Mouse (Mus musculus): ENCODE measurements around the gene Creg2. TPM values are rescaled to one million over a fixed set of nuclear protein-coding genes. Genes with fewer than 3 reads are reported as not detected.

Creg2 gene
- polyA plus RNA-seq, 1 experiment from 2014 or later, result 0.05 TPM

DNA sequence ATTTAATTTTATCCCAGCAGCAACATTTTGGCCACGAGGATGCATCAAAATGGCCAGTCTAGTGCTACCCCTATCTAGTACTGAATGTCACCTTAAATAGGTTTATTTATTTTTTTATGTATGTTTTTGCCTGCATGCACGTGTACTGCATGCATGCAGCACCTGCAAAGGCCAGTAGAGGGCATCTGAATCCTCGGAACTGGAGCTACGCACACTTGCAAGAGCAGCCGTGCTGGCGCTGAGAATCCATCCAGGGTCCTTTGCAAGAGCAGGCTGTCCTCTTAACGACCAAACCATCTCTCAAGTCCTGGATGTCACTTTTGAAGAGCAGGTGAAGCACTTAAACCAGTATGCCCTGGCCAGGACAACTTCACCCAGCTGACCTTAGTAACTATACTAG lies 9.6 kb downstream of the Creg2 start:
- peak; percentile 16; the same call in 1 of the 2 replicates for TF ChIP-seq CTCF (IDR thresholded peaks at IDR 0.05; ENCODE audit: low read depth)
- 83% methylated on average over 7 of the region's 7 CpGs for WGBS
- Histone ChIP-seq H3K4me1 (ENCODE audit: insufficient read depth) (no peaks in the 10 kb centered on the region), H3K27ac (ENCODE audit: low read depth) (no peak overlapping the region), H3K9me3 (ENCODE audit: low read depth, low read length) (no peaks in the 10 kb centered on the region), H3K27me3 (ENCODE audit: insufficient read depth, low read length) (no peaks in the 10 kb centered on the region), H3K36me3 (ENCODE audit: insufficient read depth) (no peaks in the 10 kb centered on the region), H3K4me2 (no peak overlapping the region), H3K4me3 (ENCODE audit: low read depth, low read length) (no peak overlapping the region), H3K9ac (no peak overlapping the region)
- ATAC-seq (ENCODE audit: insufficient read depth), result no peak
- DNase-seq, result no peak

DNA sequence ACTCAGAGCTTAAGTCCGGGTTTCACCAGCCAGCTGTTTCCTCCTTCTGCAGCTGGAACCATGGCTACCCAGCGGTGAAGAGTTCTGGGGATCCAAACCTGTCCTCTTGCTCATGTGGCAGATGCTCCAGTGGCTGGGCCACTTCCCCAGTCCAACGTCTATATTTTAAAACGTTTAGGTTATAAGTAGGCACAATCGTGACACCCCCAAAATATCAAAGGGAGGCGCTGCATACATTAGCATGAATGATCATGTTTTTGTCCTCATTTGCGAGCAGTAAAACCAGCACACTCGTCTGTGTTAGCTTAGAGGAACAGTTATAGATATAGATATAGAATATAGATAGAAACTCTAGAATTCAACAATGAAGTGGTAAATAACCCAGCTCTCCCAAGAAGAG lies 14.1 kb downstream of the Creg2 start:
- H3K4me3 ChIP-seq (ENCODE audit: low read depth, low read length), result no peak overlapping the region
- H3K27me3 ChIP-seq (ENCODE audit: insufficient read depth, low read length), result no peaks in the 10 kb centered on the region
- no peaks in the 10 kb centered on the region for H3K36me3 ChIP-seq (ENCODE audit: insufficient read depth)
- TF ChIP-seq CTCF (IDR thresholded peaks at IDR 0.05; ENCODE audit: low read depth), result no peak
- no peak overlapping the region for H3K27ac ChIP-seq (ENCODE audit: low read depth)
- DNase-seq, result no peak
- no peaks in the 10 kb centered on the region for H3K4me1 ChIP-seq (ENCODE audit: insufficient read depth)
- H3K9me3 ChIP-seq (ENCODE audit: low read depth, low read length), result no peaks in the 10 kb centered on the region
- WGBS, result 52% methylated on average over 8 of the region's 8 CpGs
- ATAC-seq (ENCODE audit: insufficient read depth), result no peak
- no peak overlapping the region for H3K9ac ChIP-seq
- H3K4me2 ChIP-seq, result no peak overlapping the region

- TF ChIP-seq CTCF (IDR thresholded peaks at IDR 0.05; ENCODE audit: low read depth), result no peak
- no peak overlapping the region for H3K27ac ChIP-seq (ENCODE audit: low read depth)
- no peak overlapping the region for H3K4me2 ChIP-seq
- no peaks in the 10 kb centered on the region for H3K36me3 ChIP-seq (ENCODE audit: insufficient read depth)
- no peak overlapping the region for H3K4me3 ChIP-seq (ENCODE audit: low read depth, low read length)
- no peaks in the 10 kb centered on the region for H3K27me3 ChIP-seq (ENCODE audit: insufficient read depth, low read length)
- ATAC-seq (ENCODE audit: insufficient read depth), result peak; percentile 54; the same call in 1 of the 2 replicates
- 4% methylated on average over 5 of the region's 5 CpGs for WGBS
- H3K9me3 ChIP-seq (ENCODE audit: low read depth, low read length), result no peaks in the 10 kb centered on the region
- no peak overlapping the region for H3K9ac ChIP-seq
- DNase-seq, result peak; percentile 33
- H3K4me1 ChIP-seq (ENCODE audit: insufficient read depth), result no peaks in the 10 kb centered on the region
Measured at GRCm38 (mm10) chr1:39636660-39637059, 14.6 kb downstream of the Creg2 start.

DNA sequence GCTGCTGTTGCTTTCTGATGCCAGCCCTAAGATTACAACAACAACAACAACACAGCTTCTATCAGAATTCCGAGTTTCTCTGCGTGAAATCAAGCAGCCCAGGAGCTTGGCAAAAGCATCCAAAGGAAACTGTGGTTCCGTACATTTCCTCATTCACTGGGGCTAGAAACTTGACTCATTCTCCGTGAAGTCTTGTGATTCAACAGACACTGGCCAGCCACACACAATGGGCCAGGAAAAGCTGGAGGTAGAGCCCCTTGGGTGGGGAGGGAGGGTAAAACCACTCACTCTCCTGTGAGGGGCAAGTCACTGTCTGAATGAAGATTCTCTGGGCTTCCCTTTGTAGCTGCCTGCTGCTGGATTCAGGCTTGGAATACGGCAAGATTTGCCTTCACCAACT lies 15.1 kb downstream of the Creg2 start:
- Histone ChIP-seq H3K9me3 (ENCODE audit: low read depth, low read length) (no peaks in the 10 kb centered on the region), H3K4me3 (ENCODE audit: low read depth, low read length) (no peak overlapping the region), H3K4me1 (ENCODE audit: insufficient read depth) (no peaks in the 10 kb centered on the region), H3K36me3 (ENCODE audit: insufficient read depth) (no peaks in the 10 kb centered on the region), H3K27me3 (ENCODE audit: insufficient read depth, low read length) (no peaks in the 10 kb centered on the region), H3K9ac (no peak overlapping the region), H3K27ac (ENCODE audit: low read depth) (no peak overlapping the region), H3K4me2 (no peak overlapping the region)
- TF ChIP-seq CTCF (IDR thresholded peaks at IDR 0.05; ENCODE audit: low read depth), result no peak
- ATAC-seq (ENCODE audit: insufficient read depth) (no peak), DNase-seq (no peak)
- 40% methylated on average over 5 of the region's 5 CpGs for WGBS

GRCm38 (mm10) chr1:39628606-39629005 lies 22.7 kb downstream of the Creg2 start:
- no peak overlapping the region for H3K4me2 ChIP-seq
- no peak for ATAC-seq (ENCODE audit: insufficient read depth)
- H3K4me3 ChIP-seq (ENCODE audit: low read depth, low read length), result no peak overlapping the region
- H3K4me1 ChIP-seq (ENCODE audit: insufficient read depth), result no peaks in the 10 kb centered on the region
- TF ChIP-seq CTCF (IDR thresholded peaks at IDR 0.05; ENCODE audit: low read depth), result no peak
- H3K9me3 ChIP-seq (ENCODE audit: low read depth, low read length), result no peaks in the 10 kb centered on the region
- no peak for DNase-seq
- no peak overlapping the region for H3K9ac ChIP-seq
- 74% methylated on average over 9 of the region's 9 CpGs for WGBS
- H3K36me3 ChIP-seq (ENCODE audit: insufficient read depth), result no peaks in the 10 kb centered on the region
- no peak overlapping the region for H3K27ac ChIP-seq (ENCODE audit: low read depth)
- H3K27me3 ChIP-seq (ENCODE audit: insufficient read depth, low read length), result no peaks in the 10 kb centered on the region

- no peak for ATAC-seq (ENCODE audit: insufficient read depth)
- no peak overlapping the region for H3K9ac ChIP-seq
- no peak overlapping the region for H3K4me2 ChIP-seq
- no peaks in the 10 kb centered on the region for H3K9me3 ChIP-seq (ENCODE audit: low read depth, low read length)
- 41% methylated on average over 3 of the region's 3 CpGs for WGBS
- TF ChIP-seq CTCF (IDR thresholded peaks at IDR 0.05; ENCODE audit: low read depth), result no peak
- no peak for DNase-seq
- H3K4me3 ChIP-seq (ENCODE audit: low read depth, low read length), result no peak overlapping the region
- no peaks in the 10 kb centered on the region for H3K4me1 ChIP-seq (ENCODE audit: insufficient read depth)
- H3K36me3 ChIP-seq (ENCODE audit: insufficient read depth), result no peaks in the 10 kb centered on the region
- H3K27me3 ChIP-seq (ENCODE audit: insufficient read depth, low read length), result no peaks in the 10 kb centered on the region
- H3K27ac ChIP-seq (ENCODE audit: low read depth), result no peak overlapping the region
Measured at GRCm38 (mm10) chr1:39625491-39625890, 25.8 kb downstream of the Creg2 start.

GRCm38 (mm10) chr1:39623729-39624128 lies 27.5 kb downstream of the Creg2 start:
- Histone ChIP-seq H3K4me1 (ENCODE audit: insufficient read depth) (no peaks in the 10 kb centered on the region), H3K36me3 (ENCODE audit: insufficient read depth) (no peaks in the 10 kb centered on the region), H3K27me3 (ENCODE audit: insufficient read depth, low read length) (no peaks in the 10 kb centered on the region), H3K27ac (ENCODE audit: low read depth) (no peak overlapping the region), H3K4me2 (no peak overlapping the region), H3K9me3 (ENCODE audit: low read depth, low read length) (no peaks in the 10 kb centered on the region), H3K4me3 (ENCODE audit: low read depth, low read length) (no peak overlapping the region), H3K9ac (no peak overlapping the region)
- DNase-seq, result no peak
- no peak for ATAC-seq (ENCODE audit: insufficient read depth)
- no peak for TF ChIP-seq CTCF (IDR thresholded peaks at IDR 0.05; ENCODE audit: low read depth)
- WGBS, result 50% methylated on average over 1 of the region's 1 CpGs

GRCm38 (mm10) chr1:39623106-39623505 lies 28.2 kb downstream of the Creg2 start:
- WGBS, result 90% methylated on average over 5 of the region's 5 CpGs
- no peak for TF ChIP-seq CTCF (IDR thresholded peaks at IDR 0.05; ENCODE audit: low read depth)
- H3K36me3 ChIP-seq (ENCODE audit: insufficient read depth), result no peaks in the 10 kb centered on the region
- H3K4me2 ChIP-seq, result no peak overlapping the region
- DNase-seq (no peak), ATAC-seq (ENCODE audit: insufficient read depth) (no peak)
- H3K9ac ChIP-seq, result no peak overlapping the region
- H3K4me1 ChIP-seq (ENCODE audit: insufficient read depth), result no peaks in the 10 kb centered on the region
- no peak overlapping the region for H3K27ac ChIP-seq (ENCODE audit: low read depth)
- no peaks in the 10 kb centered on the region for H3K27me3 ChIP-seq (ENCODE audit: insufficient read depth, low read length)
- H3K4me3 ChIP-seq (ENCODE audit: low read depth, low read length), result no peak overlapping the region
- no peaks in the 10 kb centered on the region for H3K9me3 ChIP-seq (ENCODE audit: low read depth, low read length)
